ENCODE assay signal across 8 mouse cellular contexts in genomic region chr6:113078031-113078721, GRCm38 (mm10). TPM values are rescaled to one million over a fixed set of nuclear protein-coding genes. Genes with fewer than 3 reads are reported as not detected.
A peak's percentile ranks its signal among the peaks of the same experiment; 100 is the strongest.
DNase-seq lines count a peak whose midpoint lies in the region; ATAC-seq lines count a peak whose summit lies in the region.

No protein-coding gene starts in this region.

- DNase-seq in 3T3-L1 (ENCODE audit: low read depth, low spot score) (peak; percentile 76), ZHBTc4 (ENCODE audit: low read depth, low spot score) (peak; percentile 55)
- DNase-seq in embryo, embryonic 10.5 days (ENCODE audit: low spot score): peak; percentile 64
- DNase-seq in heart, adult 18-20 months: peak; percentile 12 to 56
- peak; percentile 50 for DNase-seq in liver, embryonic 13.5 days
- DNase-seq in thymus, postnatal 10 days (ENCODE audit: low spot score in 2 of 2): peak; percentile 4 to 29

- H3K4me2 ChIP-seq in kidney, embryonic 14.5 days (replicated peaks; ENCODE audit: low read depth, low read length): peak overlapping the region; percentile 89
- peak overlapping the region; percentile 93 for H3K4me2 ChIP-seq in liver, embryonic 13.5 days
- peak overlapping the region; percentile 99 for H3K4me2 ChIP-seq in neural tube, embryonic 13.5 days

- no peak for ATAC-seq in kidney, embryonic 14.5 days (ENCODE audit: low FRiP score, low TSS enrichment)
- ATAC-seq in liver, embryonic 13.5 days (ENCODE audit: low read depth): no peak
- ATAC-seq in neural tube, embryonic 13.5 days (ENCODE audit: low read depth): no peak

- no peaks in the 10 kb centered on the region for H3K9me3 ChIP-seq in kidney, embryonic 14.5 days (ENCODE audit: control insufficient read depth, low read length)
- no peaks in the 10 kb centered on the region for H3K9me3 ChIP-seq in liver, embryonic 13.5 days (replicated peaks)
- no peaks in the 10 kb centered on the region for H3K9me3 ChIP-seq in neural tube, embryonic 13.5 days

- peak overlapping the region; percentile 100 for H3K9ac ChIP-seq in kidney, embryonic 14.5 days (ENCODE audit: low read depth, low read length)
- H3K9ac ChIP-seq in liver, embryonic 13.5 days: peak overlapping the region; percentile 99
- H3K9ac ChIP-seq in neural tube, embryonic 13.5 days: peak overlapping the region; percentile 99

- peak overlapping the region; percentile 100 for H3K27ac ChIP-seq in kidney, embryonic 14.5 days (ENCODE audit: low read depth, low read length)
- H3K27ac ChIP-seq in liver, embryonic 13.5 days: peak overlapping the region; percentile 100
- H3K27ac ChIP-seq in neural tube, embryonic 13.5 days (replicated peaks): peak overlapping the region; percentile 100

- H3K4me3 ChIP-seq in kidney, embryonic 14.5 days (ENCODE audit: low read length): peak overlapping the region; percentile 95
- H3K4me3 ChIP-seq in liver, embryonic 13.5 days (replicated peaks): peak overlapping the region; percentile 96
- H3K4me3 ChIP-seq in neural tube, embryonic 13.5 days: peak overlapping the region; percentile 97

- H3K27me3 ChIP-seq in kidney, embryonic 14.5 days (ENCODE audit: control insufficient read depth, insufficient read depth, low read length): no peaks in the 10 kb centered on the region
- H3K27me3 ChIP-seq in liver, embryonic 13.5 days: no peaks in the 10 kb centered on the region
- no peaks in the 10 kb centered on the region for H3K27me3 ChIP-seq in neural tube, embryonic 13.5 days

- no peaks in the 10 kb centered on the region for H3K36me3 ChIP-seq in kidney, embryonic 14.5 days (ENCODE audit: control insufficient read depth, insufficient read depth, low read length)
- 0 out of 2 replicates have a peak, but pooled peaks cover 2% of the 10 kb centered on the region for H3K36me3 ChIP-seq in liver, embryonic 13.5 days
- no peaks in the 10 kb centered on the region for H3K36me3 ChIP-seq in neural tube, embryonic 13.5 days

- peaks cover 34% of the 10 kb centered on the region for H3K4me1 ChIP-seq in kidney, embryonic 14.5 days (ENCODE audit: control insufficient read depth, insufficient read depth, low read length)
- H3K4me1 ChIP-seq in liver, embryonic 13.5 days (replicated peaks): peaks cover 58% of the 10 kb centered on the region
- H3K4me1 ChIP-seq in neural tube, embryonic 13.5 days (replicated peaks): peaks cover 66% of the 10 kb centered on the region

- WGBS in kidney, embryonic 14.5 days: under 1% methylated on average over 18 of the region's 18 CpGs
- under 1% methylated on average over 18 of the region's 18 CpGs for WGBS in liver, embryonic 13.5 days (ENCODE audit: insufficient replicate concordance)
- 0% methylated on average over 18 of the region's 18 CpGs for WGBS in neural tube, embryonic 13.5 days

RNA-seq across cellular contexts. Expression of gene Setd5, which starts 1.0 kb away (rescaled TPM):
- 10 to 100 TPM; 27.0 to 31.5 TPM for total RNA-seq in heart, adult 18-20 months (2021)
- 88.6 and 107 TPM in 2 replicates for polyA plus RNA-seq in kidney, embryonic 14.5 days (2014; fragmentation: Nextera tagmentation; extraction: Ambion mirVana)
- 19.8 and 21.3 TPM in 2 replicates for polyA plus RNA-seq in liver, embryonic 13.5 days (2015; fragmentation: Nextera tagmentation; extraction: Ambion mirVana)
- polyA plus RNA-seq in neural tube, embryonic 13.5 days (2015; fragmentation: Nextera tagmentation; extraction: Ambion mirVana): 50.3 and 54.0 TPM in 2 replicates

RNA-seq across cellular contexts. Expression of gene Thumpd3, which starts 32.2 kb away (rescaled TPM):
- 10 to 100 TPM; 19.8 to 22.5 TPM for total RNA-seq in heart, adult 18-20 months (2021)
- 50.8 and 56.9 TPM in 2 replicates for polyA plus RNA-seq in kidney, embryonic 14.5 days (2014; fragmentation: Nextera tagmentation; extraction: Ambion mirVana)
- polyA plus RNA-seq in liver, embryonic 13.5 days (2015; fragmentation: Nextera tagmentation; extraction: Ambion mirVana): 43.8 and 49.0 TPM in 2 replicates
- polyA plus RNA-seq in neural tube, embryonic 13.5 days (2015; fragmentation: Nextera tagmentation; extraction: Ambion mirVana): 58.8 and 64.5 TPM in 2 replicates

Comparison
In these comparisons a context has a peak if more than half of its experiments do, and no peak if none do; other contexts are left out.
1. DNase-seq: peak in every context shown above with its lines; median percentile 76 in 3T3-L1; 64 in embryo, embryonic 10.5 days; 55 in ZHBTc4; 50 in liver, embryonic 13.5 days; 34 in heart, adult 18-20 months; 16 in thymus, postnatal 10 days.